Comparison of ENCODE assay signal across 14 mouse cellular contexts in genomic region chrX:105390506-105390905, GRCm38 (mm10).
A peak's percentile ranks its signal among the peaks of the same experiment; 100 is the strongest.
DNase-seq lines count a peak whose midpoint lies in the region; ATAC-seq lines count a peak whose summit lies in the region.
"Had no signal": no experiment of that assay in that cellular context is flagged by ENCODE, and none has a peak within 500 bp of the region (broad histone marks: within the 10 kb centered on the region; RNA-seq: fewer than 3 reads in every experiment).

No protein-coding gene starts in this region.

- DNase-seq in cerebellum, adult 9-11 months: peak; percentile 16
- DNase-seq in cerebellum, postnatal 36 days: no peak
- no peak for DNase-seq in thymus, postnatal 0 days (ENCODE audit: low spot score)
- no peak for DNase-seq in gastrocnemius, postnatal 36 days
- DNase-seq: lung, adult 18-20 months; thymus, postnatal 14 days had no signal

- H3K4me1 ChIP-seq in forebrain, embryonic 12.5 days: peaks cover 3% of the 10 kb centered on the region; the same call in 1 of the 2 replicates
- no peaks in the 10 kb centered on the region for H3K4me1 ChIP-seq in hindbrain, embryonic 16.5 days (ENCODE audit: control insufficient read depth, insufficient read depth, low read depth, low read length)
- H3K4me1 ChIP-seq in neural tube, embryonic 14.5 days (ENCODE audit: control insufficient read depth, insufficient read depth, low read length): no peaks in the 10 kb centered on the region
- H3K4me1 ChIP-seq in heart, embryonic 12.5 days (replicated peaks): no peaks in the 10 kb centered on the region
- H3K4me1 ChIP-seq: embryonic facial prominence, embryonic 12.5 days; kidney, embryonic 15.5 days; limb, embryonic 12.5 days; megakaryocyte, embryonic 14.5 days had no signal

- H3K4me3 ChIP-seq in forebrain, embryonic 12.5 days (replicated peaks): peak overlapping the region; percentile 37
- peak overlapping the region; percentile 42 for H3K4me3 ChIP-seq in hindbrain, embryonic 16.5 days (ENCODE audit: low read length)
- peak overlapping the region; percentile 30 for H3K4me3 ChIP-seq in neural tube, embryonic 14.5 days (ENCODE audit: low read depth, low read length)
- H3K4me3 ChIP-seq in heart, embryonic 12.5 days: no peak overlapping the region
- H3K4me3 ChIP-seq: embryonic facial prominence, embryonic 12.5 days; kidney, embryonic 15.5 days; limb, embryonic 12.5 days; megakaryocyte, embryonic 14.5 days had no signal

- peak overlapping the region; percentile 87; the same call in 1 of the 2 replicates for H3K27ac ChIP-seq in forebrain, embryonic 12.5 days
- H3K27ac ChIP-seq in hindbrain, embryonic 16.5 days (ENCODE audit: low read depth, low read length): peak overlapping the region; percentile 79
- H3K27ac ChIP-seq in neural tube, embryonic 14.5 days (ENCODE audit: low read depth, low read length): peak overlapping the region; percentile 92
- no peak overlapping the region for H3K27ac ChIP-seq in heart, embryonic 12.5 days (ENCODE audit: poor library complexity, severe bottlenecking)
- H3K27ac ChIP-seq: kidney, embryonic 15.5 days; limb, embryonic 12.5 days had no signal

- H3K36me3 ChIP-seq in forebrain, embryonic 12.5 days (replicated peaks): peaks cover 11% of the 10 kb centered on the region; the same call in 1 of the 2 replicates
- 0 out of 2 replicates have a peak, but pooled peaks cover 3% of the 10 kb centered on the region for H3K36me3 ChIP-seq in hindbrain, embryonic 16.5 days (ENCODE audit: control insufficient read depth, insufficient read depth, low read length)
- no peaks in the 10 kb centered on the region for H3K36me3 ChIP-seq in neural tube, embryonic 14.5 days (ENCODE audit: control insufficient read depth, insufficient read depth, low read length)
- no peaks in the 10 kb centered on the region for H3K36me3 ChIP-seq in heart, embryonic 12.5 days
- H3K36me3 ChIP-seq: embryonic facial prominence, embryonic 12.5 days; kidney, embryonic 15.5 days; limb, embryonic 12.5 days had no signal

- H3K27me3 ChIP-seq in forebrain, embryonic 12.5 days: peaks cover 26% of the 10 kb centered on the region
- no peaks in the 10 kb centered on the region; the same call in 1 of the 2 replicates for H3K27me3 ChIP-seq in hindbrain, embryonic 16.5 days (replicated peaks; ENCODE audit: control insufficient read depth, insufficient read depth, low read length)
- H3K27me3 ChIP-seq in neural tube, embryonic 14.5 days (ENCODE audit: control insufficient read depth, insufficient read depth, low read length): no peaks in the 10 kb centered on the region
- H3K27me3 ChIP-seq in heart, embryonic 12.5 days (replicated peaks): no peaks in the 10 kb centered on the region

- no peaks in the 10 kb centered on the region for H3K9me3 ChIP-seq in forebrain, embryonic 12.5 days
- H3K9me3 ChIP-seq in hindbrain, embryonic 16.5 days (ENCODE audit: control insufficient read depth, low read length): no peaks in the 10 kb centered on the region
- no peaks in the 10 kb centered on the region for H3K9me3 ChIP-seq in neural tube, embryonic 14.5 days (ENCODE audit: control insufficient read depth, low read length)
- no peaks in the 10 kb centered on the region for H3K9me3 ChIP-seq in heart, embryonic 12.5 days (replicated peaks)
- H3K9me3 ChIP-seq: embryonic facial prominence, embryonic 12.5 days; kidney, embryonic 15.5 days; limb, embryonic 12.5 days; megakaryocyte, embryonic 14.5 days had no signal

- no peak for ATAC-seq in forebrain, embryonic 12.5 days (ENCODE audit: low FRiP score)
- peak; percentile 24; the same call in 1 of the 2 replicates for ATAC-seq in hindbrain, embryonic 16.5 days
- ATAC-seq in neural tube, embryonic 14.5 days (ENCODE audit: low read depth): no peak
- no peak for ATAC-seq in heart, embryonic 12.5 days (ENCODE audit: insufficient number of reproducible peaks, low FRiP score)

- intact Hi-C loops in gastrocnemius, postnatal 36 days (cut with DNase I): no loop called here

- 25% methylated on average over 1 of the region's 1 CpGs for WGBS in forebrain, embryonic 12.5 days
- 14% methylated on average over 1 of the region's 1 CpGs for WGBS in hindbrain, embryonic 16.5 days
- WGBS in neural tube, embryonic 14.5 days: 25% methylated on average over 1 of the region's 1 CpGs
- 58% methylated on average over 1 of the region's 1 CpGs for WGBS in heart, embryonic 12.5 days

- H3K9ac ChIP-seq in forebrain, embryonic 12.5 days: peak overlapping the region; percentile 47
- H3K9ac ChIP-seq in hindbrain, embryonic 16.5 days (ENCODE audit: low read depth, low read length): peak overlapping the region; percentile 55; the same call in 1 of the 2 replicates
- peak overlapping the region; percentile 46; the same call in 1 of the 2 replicates for H3K9ac ChIP-seq in neural tube, embryonic 14.5 days (replicated peaks; ENCODE audit: low read depth, low read length)
- no peak overlapping the region for H3K9ac ChIP-seq in heart, embryonic 12.5 days
- H3K9ac ChIP-seq: embryonic facial prominence, embryonic 12.5 days; kidney, embryonic 15.5 days; limb, embryonic 12.5 days had no signal

- H3K4me2 ChIP-seq in forebrain, embryonic 12.5 days: peak overlapping the region; percentile 54
- peak overlapping the region; percentile 57 for H3K4me2 ChIP-seq in hindbrain, embryonic 16.5 days (ENCODE audit: low read length)
- H3K4me2 ChIP-seq in neural tube, embryonic 14.5 days (ENCODE audit: low read depth, low read length): peak overlapping the region; percentile 52
- H3K4me2 ChIP-seq in heart, embryonic 12.5 days: no peak overlapping the region
- H3K4me2 ChIP-seq: kidney, embryonic 15.5 days had no signal
